Mouse (Mus musculus) forebrain, embryonic 15.5 days (tissue): ENCODE measurements at regions not wholly inside any gene's neighbourhood (a gene's known extent, or its start where the extent isn't known, plus 50 kb on each side); places are given as distances from the start of the nearest gene placed in this dataset.
A peak's percentile ranks its signal among the peaks of the same experiment; 100 is the strongest.

ENCODE experiments used
- ATAC-seq: fragments of 200-750 bp; cut with Nextera tagmentation; replicated peaks from 2 replicates; pipeline ENCODE4 v1.8.0; 2017; ENCODE audit warnings: mild to moderate bottlenecking, moderate TSS enrichment, moderate library complexity
- H3K27ac ChIP-seq: fragments of 300-500 bp; sonication (generic); replicated peaks from 2 replicates; pipeline ENCODE4 v1.5.1; 2015; ENCODE audit warnings: mild to moderate bottlenecking, inconsistent platforms
- H3K27me3 ChIP-seq: fragments of 300-500 bp; sonication (generic); 2 replicates; pipeline ENCODE4 v1.6.1; 2015; ENCODE audit warnings: inconsistent platforms
- H3K36me3 ChIP-seq: fragments of 300-500 bp; sonication (generic); 2 replicates; pipeline ENCODE4 v1.6.1; 2015; ENCODE audit warnings: mild to moderate bottlenecking, inconsistent platforms
- H3K4me1 ChIP-seq: fragments of 300-500 bp; sonication (generic); 2 replicates; pipeline ENCODE4 v1.6.1; 2015; ENCODE audit warnings: inconsistent platforms
- H3K4me2 ChIP-seq: fragments of 300-500 bp; sonication (generic); replicated peaks from 2 replicates; pipeline ENCODE4 v1.6.1; 2015; ENCODE audit warnings: mild to moderate bottlenecking, inconsistent platforms
- H3K4me3 ChIP-seq: fragments of 300-500 bp; sonication (generic); 2 replicates; pipeline ENCODE4 v1.5.1; 2015; ENCODE audit warnings: mild to moderate bottlenecking, inconsistent platforms
- H3K9ac ChIP-seq: fragments of 300-500 bp; sonication (generic); replicated peaks from 2 replicates; pipeline ENCODE4 v1.6.1; 2015; ENCODE audit warnings: mild to moderate bottlenecking, inconsistent platforms
- H3K9me3 ChIP-seq: fragments of 300-500 bp; sonication (generic); 2 replicates; pipeline ENCODE4 v1.6.1; 2016; ENCODE audit warnings: inconsistent platforms
- WGBS: fragments of 180-500 bp; shearing (Covaris S2); methylation state at CpG from one replicate; pipeline ENCODE4 v1.1.7; 2015; ENCODE audit warnings: mixed read lengths; 5-methylcytosine and 5-hydroxymethylcytosine counted together

DNA sequence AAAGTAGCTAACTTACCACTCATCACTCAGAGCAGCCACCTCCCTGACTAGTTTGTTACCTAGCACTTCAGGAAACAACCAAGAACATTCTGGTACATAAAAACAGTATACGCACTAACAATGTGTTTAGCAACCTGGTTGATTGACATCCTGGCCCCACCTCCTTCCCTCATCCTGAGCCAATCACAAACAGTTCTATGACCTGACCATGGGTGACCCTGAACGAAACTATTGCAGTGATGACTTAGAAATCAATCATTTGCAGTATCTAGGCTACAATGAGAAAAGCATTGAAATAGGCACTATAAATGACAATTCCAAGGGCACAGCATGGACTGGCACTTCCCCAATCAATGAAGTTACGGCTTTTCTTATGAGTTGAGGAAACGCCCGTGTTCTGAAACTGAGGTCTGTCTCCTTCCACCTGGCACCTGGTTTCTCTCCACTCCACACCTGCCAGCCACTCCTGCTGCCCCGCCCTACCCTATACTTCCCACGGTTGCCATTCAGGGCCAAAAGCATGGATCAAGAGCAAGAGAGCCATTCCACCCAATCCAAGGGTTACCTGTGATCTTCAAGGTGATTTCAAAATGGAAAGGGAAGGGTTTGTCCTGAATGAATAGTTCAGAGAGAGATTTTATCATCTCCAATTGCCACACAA is 162.9 kb upstream of the Lrig3 start:
- Histone ChIP-seq H3K9me3 (no peaks in the 10 kb centered on the region), H3K9ac (no peak overlapping the region), H3K27me3 (no peaks in the 10 kb centered on the region), H3K4me1 (peaks cover 9% of the 10 kb centered on the region; the same call in 1 of the 2 replicates), H3K4me3 (no peak overlapping the region), H3K4me2 (no peak overlapping the region), H3K27ac (no peak overlapping the region), H3K36me3 (no peaks in the 10 kb centered on the region)
- 95% methylated on average over 7 of the region's 7 CpGs for WGBS
- no peak for ATAC-seq

DNA sequence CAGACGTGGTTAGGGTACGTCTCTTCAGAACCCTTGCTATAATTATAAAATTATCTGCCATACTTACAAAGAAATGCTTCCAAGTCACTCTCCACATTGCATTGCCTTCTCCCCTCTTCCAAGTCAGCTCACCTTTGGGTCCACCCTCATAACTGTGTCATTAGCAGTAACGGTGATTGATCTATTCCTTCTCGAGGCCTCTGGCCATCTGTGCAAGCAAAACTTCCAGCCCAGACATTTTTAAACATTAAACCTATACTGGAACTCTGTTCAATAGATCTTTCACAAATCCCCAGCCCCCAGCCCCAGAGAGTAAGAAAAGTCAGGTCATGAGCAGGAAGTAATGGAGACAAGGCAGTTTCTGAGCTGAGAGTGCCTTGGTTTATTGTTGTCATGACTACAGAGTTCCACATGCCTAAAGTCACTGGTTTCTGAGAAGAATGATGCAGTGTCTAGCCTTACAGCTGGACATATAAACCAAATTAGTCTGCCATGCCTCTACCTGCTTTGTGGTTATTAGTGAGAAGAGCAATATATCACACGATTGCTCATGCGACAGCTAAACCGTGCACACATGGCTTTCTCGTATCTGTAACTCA is 156.1 kb upstream of the Lrig3 start:
- no peak overlapping the region for H3K9ac ChIP-seq
- H3K27ac ChIP-seq = no peak overlapping the region
- H3K4me3 ChIP-seq = no peak overlapping the region
- no peak for ATAC-seq
- 86% methylated on average over 8 of the region's 8 CpGs for WGBS
- no peaks in the 10 kb centered on the region for H3K9me3 ChIP-seq
- no peaks in the 10 kb centered on the region for H3K4me1 ChIP-seq
- no peaks in the 10 kb centered on the region for H3K27me3 ChIP-seq
- H3K4me2 ChIP-seq = no peak overlapping the region
- no peaks in the 10 kb centered on the region for H3K36me3 ChIP-seq

- 46% methylated on average over 3 of the region's 3 CpGs for WGBS
- Histone ChIP-seq H3K36me3 (no peaks in the 10 kb centered on the region), H3K4me1 (no peaks in the 10 kb centered on the region), H3K4me2 (no peak overlapping the region), H3K27ac (no peak overlapping the region), H3K9ac (no peak overlapping the region), H3K9me3 (no peaks in the 10 kb centered on the region), H3K4me3 (no peak overlapping the region), H3K27me3 (no peaks in the 10 kb centered on the region)
- no peak for ATAC-seq
Observed at GRCm38 (mm10) chr10:125810590-125810989, 155.4 kb upstream of the Lrig3 start.

DNA sequence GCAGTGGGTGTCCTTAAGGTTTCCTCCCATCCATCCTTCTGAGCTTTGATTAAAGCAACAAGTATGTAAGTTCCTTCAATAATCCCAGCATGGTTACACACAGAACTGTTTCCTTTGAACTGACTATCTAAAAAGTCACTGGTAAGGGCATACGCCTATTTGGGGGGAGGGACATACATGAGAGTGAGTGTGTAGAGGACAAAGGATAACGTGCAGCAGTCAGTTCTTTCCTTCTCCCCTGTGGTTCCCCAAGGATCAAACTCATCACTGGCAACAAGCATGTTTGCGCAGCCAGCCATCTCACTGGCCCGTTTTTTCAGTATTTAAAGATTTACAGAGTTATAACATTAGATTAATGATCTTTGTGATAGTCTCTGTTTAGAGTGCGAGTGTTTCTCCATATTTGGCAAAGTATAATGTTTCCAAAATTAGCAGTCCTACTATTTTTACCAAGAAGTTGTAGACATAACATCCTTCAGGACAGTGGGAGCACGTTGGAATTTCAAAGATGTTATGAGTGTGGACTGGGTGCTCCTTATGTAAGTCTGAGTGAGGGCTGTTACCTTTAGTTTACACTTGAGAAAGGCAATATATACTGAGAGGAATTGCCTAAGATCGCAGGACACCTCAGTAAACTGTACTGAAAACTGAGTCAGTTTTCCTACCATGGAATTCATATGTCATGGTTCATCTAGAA is 151.6 kb upstream of the Lrig3 start:
- Histone ChIP-seq H3K4me2 (no peak overlapping the region), H3K36me3 (no peaks in the 10 kb centered on the region), H3K27me3 (no peaks in the 10 kb centered on the region), H3K4me1 (no peaks in the 10 kb centered on the region), H3K9ac (no peak overlapping the region), H3K4me3 (no peak overlapping the region), H3K27ac (no peak overlapping the region), H3K9me3 (no peaks in the 10 kb centered on the region)
- 82% methylated on average over 7 of the region's 7 CpGs for WGBS
- ATAC-seq = no peak

- Histone ChIP-seq H3K27me3 (0 out of 2 replicates have a peak, but pooled peaks cover 5% of the 10 kb centered on the region), H3K4me1 (no peaks in the 10 kb centered on the region), H3K9me3 (no peaks in the 10 kb centered on the region), H3K4me3 (no peak overlapping the region), H3K36me3 (no peaks in the 10 kb centered on the region), H3K9ac (no peak overlapping the region), H3K27ac (no peak overlapping the region), H3K4me2 (no peak overlapping the region)
- no peak for ATAC-seq
- WGBS = 66% methylated on average over 5 of the region's 5 CpGs
Observed at GRCm38 (mm10) chr10:125832134-125832533, 133.8 kb upstream of the Lrig3 start.

- H3K9ac ChIP-seq = no peak overlapping the region
- no peaks in the 10 kb centered on the region for H3K4me1 ChIP-seq
- 43% methylated on average over 7 of the region's 7 CpGs for WGBS
- no peak overlapping the region for H3K4me2 ChIP-seq
- H3K27ac ChIP-seq = no peak overlapping the region
- no peaks in the 10 kb centered on the region for H3K36me3 ChIP-seq
- 0 out of 2 replicates have a peak, but pooled peaks have one; percentile 26 for ATAC-seq
- H3K4me3 ChIP-seq = no peak overlapping the region
- H3K9me3 ChIP-seq = no peaks in the 10 kb centered on the region
- H3K27me3 ChIP-seq = 0 out of 2 replicates have a peak, but pooled peaks cover 6% of the 10 kb centered on the region
Observed at GRCm38 (mm10) chr10:125832764-125833163, 133.2 kb upstream of the Lrig3 start.

DNA sequence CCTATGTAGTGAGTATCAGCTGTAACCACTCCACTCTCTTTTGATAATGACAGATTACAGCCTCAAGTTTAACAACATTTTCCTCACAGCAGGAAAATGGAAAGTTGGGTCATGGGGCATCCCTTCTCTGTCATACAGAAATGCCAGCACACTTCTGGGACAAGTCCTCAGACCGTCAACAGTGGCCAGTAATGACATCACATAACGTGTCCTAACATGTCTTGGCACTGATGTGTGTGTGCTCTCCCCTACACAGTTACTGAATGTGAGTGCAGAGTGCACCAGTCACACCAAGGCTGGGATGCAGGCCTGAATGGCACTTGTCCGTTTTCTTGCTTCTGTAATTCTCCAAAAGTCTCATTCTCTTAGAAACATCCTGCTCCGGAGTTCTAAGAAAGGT is 132.0 kb upstream of the Lrig3 start:
- peaks cover under 1% of the 10 kb centered on the region for H3K4me1 ChIP-seq
- no peaks in the 10 kb centered on the region for H3K9me3 ChIP-seq
- H3K36me3 ChIP-seq = no peaks in the 10 kb centered on the region
- no peak overlapping the region for H3K27ac ChIP-seq
- ATAC-seq = no peak
- 0 out of 2 replicates have a peak, but pooled peaks cover 6% of the 10 kb centered on the region for H3K27me3 ChIP-seq
- H3K4me3 ChIP-seq = no peak overlapping the region
- WGBS = 85% methylated on average over 4 of the region's 4 CpGs
- no peak overlapping the region for H3K9ac ChIP-seq
- no peak overlapping the region for H3K4me2 ChIP-seq

DNA sequence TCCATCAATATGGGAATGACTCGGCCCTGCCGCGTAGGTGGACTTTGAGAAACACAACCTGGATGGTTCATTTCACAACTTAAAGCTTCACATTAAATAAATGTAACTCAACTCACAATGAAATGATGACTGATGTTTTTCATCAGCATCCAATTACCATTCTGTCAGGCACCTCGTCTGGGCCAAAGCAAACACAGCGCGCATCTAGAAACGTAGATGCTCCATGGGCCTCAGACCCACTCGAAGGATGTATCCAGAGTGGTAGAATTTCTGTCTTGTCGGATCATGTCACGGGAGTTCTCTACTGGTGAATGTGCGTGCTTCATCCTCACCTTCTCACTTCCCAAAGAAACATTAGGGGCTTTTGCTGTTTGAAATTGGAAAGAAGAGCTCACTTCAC is 127.0 kb upstream of the Lrig3 start:
- Histone ChIP-seq H3K27ac (no peak overlapping the region), H3K36me3 (no peaks in the 10 kb centered on the region), H3K9me3 (no peaks in the 10 kb centered on the region), H3K4me3 (no peak overlapping the region), H3K4me2 (no peak overlapping the region), H3K9ac (no peak overlapping the region), H3K27me3 (peaks cover 12% of the 10 kb centered on the region; the same call in 1 of the 2 replicates), H3K4me1 (peaks cover 17% of the 10 kb centered on the region)
- WGBS = 79% methylated on average over 11 of the region's 11 CpGs
- no peak for ATAC-seq

DNA sequence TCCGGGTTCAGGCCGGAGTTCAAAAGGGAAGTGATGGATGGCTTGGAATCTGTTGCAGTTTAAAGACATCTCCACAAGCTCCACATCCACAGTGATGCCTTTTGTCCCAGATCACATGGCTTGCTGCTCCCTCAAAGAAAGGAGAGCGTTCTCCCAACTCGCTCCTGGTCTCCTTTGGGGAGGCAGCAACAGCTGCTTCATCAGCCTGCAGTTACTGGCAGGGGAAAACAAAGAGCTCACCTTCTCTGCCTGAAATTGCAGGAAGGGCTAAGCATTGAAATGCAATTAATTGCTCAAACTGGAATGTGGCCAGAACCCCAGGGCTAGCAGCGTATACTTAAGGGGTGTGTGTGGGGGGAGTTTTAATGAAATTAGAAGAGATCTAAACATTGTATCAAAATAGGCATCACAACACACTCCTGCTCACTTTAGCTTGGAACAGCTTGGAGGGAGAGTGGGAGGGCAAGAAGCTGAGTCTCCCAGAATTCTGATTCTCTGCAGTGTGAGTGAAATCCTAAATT is 126.3 kb upstream of the Lrig3 start:
- Histone ChIP-seq H3K4me1 (peaks cover 17% of the 10 kb centered on the region), H3K9ac (no peak overlapping the region), H3K27ac (peak overlapping the region; percentile 39; the same call in 1 of the 2 replicates), H3K9me3 (no peaks in the 10 kb centered on the region), H3K27me3 (peaks cover 12% of the 10 kb centered on the region; the same call in 1 of the 2 replicates), H3K4me3 (no peak overlapping the region), H3K36me3 (no peaks in the 10 kb centered on the region), H3K4me2 (peak overlapping the region; percentile 9; the same call in 1 of the 2 replicates)
- ATAC-seq = peak; percentile 57
- WGBS = 2% methylated on average over 5 of the region's 5 CpGs

- Histone ChIP-seq H3K27me3 (peaks cover 16% of the 10 kb centered on the region; the same call in 1 of the 2 replicates), H3K4me1 (peaks cover 17% of the 10 kb centered on the region), H3K4me3 (no peak overlapping the region), H3K9ac (no peak overlapping the region), H3K27ac (no peak overlapping the region), H3K4me2 (no peak overlapping the region), H3K9me3 (no peaks in the 10 kb centered on the region), H3K36me3 (no peaks in the 10 kb centered on the region)
- WGBS = 76% methylated on average over 1 of the region's 1 CpGs
- ATAC-seq = no peak
Observed at GRCm38 (mm10) chr10:125840388-125840787, 125.6 kb upstream of the Lrig3 start.

DNA sequence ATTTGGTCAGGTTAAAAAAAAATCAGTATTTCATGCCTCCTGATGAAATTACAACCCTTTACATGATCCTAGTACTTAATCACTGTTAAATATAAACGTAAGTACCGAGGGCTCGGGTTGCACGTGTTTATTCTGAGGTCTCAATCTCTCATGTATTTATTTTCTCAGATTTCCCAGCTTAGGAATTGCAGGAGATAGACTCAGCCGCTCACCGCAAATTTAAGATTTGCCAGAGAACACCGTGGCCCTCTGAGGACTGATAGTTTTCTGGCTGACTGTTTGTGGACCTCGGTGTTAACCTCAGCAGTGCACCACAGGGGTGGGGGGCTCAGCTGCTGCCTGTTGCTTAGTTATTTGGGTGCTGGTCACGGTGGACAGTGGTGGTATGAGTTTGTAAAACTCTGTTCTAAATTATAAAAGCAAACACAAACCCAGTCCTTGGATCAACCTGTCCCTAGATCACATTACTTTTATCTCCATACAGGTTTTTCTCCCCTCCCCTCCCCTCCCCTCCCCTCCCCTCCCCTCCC is 121.6 kb upstream of the Lrig3 start:
- H3K27ac ChIP-seq = no peak overlapping the region
- no peak for ATAC-seq
- WGBS = 83% methylated on average over 9 of the region's 9 CpGs
- H3K36me3 ChIP-seq = no peaks in the 10 kb centered on the region
- no peaks in the 10 kb centered on the region for H3K9me3 ChIP-seq
- H3K4me2 ChIP-seq = no peak overlapping the region
- peaks cover 14% of the 10 kb centered on the region; the same call in 1 of the 2 replicates for H3K27me3 ChIP-seq
- H3K9ac ChIP-seq = no peak overlapping the region
- no peak overlapping the region for H3K4me3 ChIP-seq
- H3K4me1 ChIP-seq = peaks cover 12% of the 10 kb centered on the region

GRCm38 (mm10) chr10:125845014-125845514 is 120.9 kb upstream of the Lrig3 start:
- no peaks in the 10 kb centered on the region for H3K36me3 ChIP-seq
- ATAC-seq = no peak
- peak overlapping the region; percentile 27 for H3K4me3 ChIP-seq
- 0 out of 2 replicates have a peak overlapping the region, but pooled peaks have one; percentile 24 for H3K9ac ChIP-seq
- H3K4me1 ChIP-seq = peaks cover 6% of the 10 kb centered on the region
- no peak overlapping the region for H3K27ac ChIP-seq
- no peaks in the 10 kb centered on the region for H3K9me3 ChIP-seq
- H3K27me3 ChIP-seq = peaks cover 14% of the 10 kb centered on the region; the same call in 1 of the 2 replicates
- 17% methylated on average over 19 of the region's 19 CpGs for WGBS
- peak overlapping the region; percentile 40 for H3K4me2 ChIP-seq
